Mouse (Mus musculus) kidney, postnatal 25 days (tissue): Measurements from ENCODE around the gene Uhrf1.
A peak's percentile ranks its signal among the peaks of the same experiment; 100 is the strongest.

Experiments used
- DNase-seq, 2 experiments: peaks; one replicate each; pipeline ENCODE4 v3.0.0; 2021; ENCODE audit warnings: mixed read lengths in 2 of 2

Gene Uhrf1

DNA sequence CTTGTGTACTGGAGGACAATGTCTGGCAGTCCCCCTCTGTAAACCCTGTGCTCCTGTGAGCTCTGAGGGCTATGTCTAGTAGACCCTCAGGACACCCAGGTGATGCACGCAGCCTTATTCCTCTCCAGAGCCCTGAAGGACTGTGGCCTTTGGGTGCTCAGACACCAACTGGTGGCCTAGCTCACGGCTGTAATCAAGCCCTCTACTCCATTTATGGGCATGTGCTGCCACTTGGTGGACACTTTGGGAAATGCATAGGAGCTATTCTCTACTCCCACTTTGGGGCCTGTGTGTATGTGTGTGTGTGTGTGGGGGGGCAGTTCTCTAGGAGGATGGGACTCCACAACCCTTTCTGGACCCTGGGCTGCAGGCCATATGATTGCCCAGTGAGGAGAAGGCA, 47.6 kb downstream of the Uhrf1 start:
- peak; percentile 73 to 91 for DNase-seq

DNA sequence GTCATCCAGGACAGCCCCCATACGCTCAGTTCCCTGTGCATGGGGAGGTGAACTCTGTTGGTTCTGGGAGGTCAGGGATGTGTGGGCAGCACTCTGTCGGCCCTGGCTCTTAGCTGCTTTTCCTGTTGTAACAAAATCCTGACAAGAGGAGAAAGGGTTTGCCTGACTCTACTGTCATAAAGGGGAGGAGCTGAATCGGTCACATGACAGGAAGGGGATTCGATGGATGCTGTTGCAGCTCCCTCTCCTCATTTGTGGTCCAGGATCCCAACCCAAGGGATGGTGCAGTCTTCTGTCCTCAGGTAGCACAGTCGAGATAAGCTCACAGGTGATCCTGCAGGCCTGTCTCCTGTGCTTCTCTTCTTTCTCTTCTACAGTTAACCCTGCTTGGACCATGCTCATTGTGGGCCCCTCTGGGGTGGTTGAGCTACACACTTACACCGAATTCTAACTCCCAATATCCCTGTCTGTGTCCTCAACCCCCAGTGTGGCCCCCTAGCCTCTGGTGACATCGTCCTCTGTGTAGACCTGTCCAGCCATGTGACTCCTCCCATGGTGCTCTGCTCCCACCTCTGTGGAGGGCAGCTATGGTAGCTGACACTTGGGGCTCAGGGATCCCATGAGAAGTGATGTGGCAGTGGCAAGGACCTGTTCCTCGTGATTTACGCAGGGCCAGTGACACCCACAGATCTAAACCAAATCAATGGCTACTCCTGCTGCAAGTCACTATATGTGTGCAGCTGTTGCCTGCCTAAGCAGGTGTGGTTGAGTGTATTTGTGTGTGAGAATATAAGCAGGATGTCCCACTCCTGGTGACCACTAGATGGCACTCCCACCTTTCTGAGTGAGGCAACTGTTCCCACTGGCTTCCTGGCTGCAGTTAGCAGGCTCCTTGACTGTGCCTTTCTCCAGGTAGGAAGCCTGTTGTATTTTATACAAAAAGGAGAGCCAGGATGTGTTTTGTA, 54.1 kb downstream of the Uhrf1 start:
- peak; percentile 68 to 80 for DNase-seq

DNA sequence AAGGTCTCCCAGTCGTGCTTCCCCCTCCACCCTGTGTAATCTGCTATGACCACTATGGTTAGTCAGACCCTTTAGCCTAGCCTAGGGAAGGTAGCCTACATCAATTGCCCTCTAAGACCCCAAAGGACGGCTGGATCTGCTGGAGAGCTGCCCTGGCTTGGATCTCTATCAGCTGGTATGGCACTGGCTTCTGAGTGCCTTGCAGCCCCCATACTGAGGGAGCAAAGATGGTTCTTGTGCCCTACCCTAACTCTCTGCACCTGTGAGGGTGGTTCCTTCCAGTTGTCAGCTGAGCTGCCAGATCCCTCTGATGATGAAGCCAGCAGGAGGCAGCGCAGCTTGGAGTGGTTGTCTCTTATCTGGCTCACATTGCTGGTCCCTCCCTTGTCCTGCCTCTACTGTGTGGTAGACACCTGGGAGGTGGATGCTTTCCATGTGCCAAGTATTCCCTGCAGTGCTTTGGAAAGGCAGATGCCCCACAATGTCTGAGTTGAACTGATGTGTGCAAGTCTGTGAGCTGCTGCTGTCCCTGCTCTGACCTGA, 56.1 kb downstream of the Uhrf1 start:
- no peak for DNase-seq

DNA sequence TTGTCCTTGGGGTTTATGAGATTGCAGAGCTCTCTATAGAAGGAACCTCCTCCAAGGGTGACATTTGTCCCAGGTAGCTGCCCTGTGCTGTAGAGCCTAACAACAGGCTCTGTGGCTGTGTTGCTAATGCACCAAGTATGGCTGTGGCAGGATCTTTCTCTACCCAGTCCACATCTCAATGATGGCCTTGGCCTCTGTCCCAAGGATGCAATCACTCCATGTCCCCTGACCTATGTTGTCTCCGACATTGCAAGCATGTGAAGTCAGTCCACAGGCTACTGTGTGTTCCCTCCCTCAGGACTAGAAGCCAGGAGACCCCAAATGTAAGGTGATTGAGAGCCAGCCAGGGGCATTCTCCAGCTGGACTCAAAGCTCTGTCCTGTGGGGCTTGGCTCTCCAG, 56.7 kb downstream of the Uhrf1 start:
- DNase-seq: no peak

DNA sequence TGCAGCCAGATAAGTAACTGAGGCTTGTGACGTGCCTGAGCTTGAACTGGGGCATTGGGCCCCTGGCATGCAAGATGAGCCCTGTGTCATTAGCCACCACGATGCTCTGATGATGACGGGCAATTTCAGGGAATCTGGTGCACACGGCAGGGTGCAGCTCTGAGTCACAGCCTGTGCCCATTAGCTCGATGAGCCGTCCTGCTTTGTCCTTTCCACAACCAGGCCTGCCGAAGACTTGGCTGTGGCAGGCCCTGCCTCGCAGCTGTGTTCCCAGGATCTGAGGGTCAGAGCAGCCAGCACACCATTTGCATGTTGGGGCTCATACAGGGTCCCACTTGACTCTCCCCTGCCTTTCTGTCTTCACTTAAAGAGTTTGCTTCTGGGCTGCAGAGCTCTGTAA, 57.3 kb downstream of the Uhrf1 start:
- no peak for DNase-seq

DNA sequence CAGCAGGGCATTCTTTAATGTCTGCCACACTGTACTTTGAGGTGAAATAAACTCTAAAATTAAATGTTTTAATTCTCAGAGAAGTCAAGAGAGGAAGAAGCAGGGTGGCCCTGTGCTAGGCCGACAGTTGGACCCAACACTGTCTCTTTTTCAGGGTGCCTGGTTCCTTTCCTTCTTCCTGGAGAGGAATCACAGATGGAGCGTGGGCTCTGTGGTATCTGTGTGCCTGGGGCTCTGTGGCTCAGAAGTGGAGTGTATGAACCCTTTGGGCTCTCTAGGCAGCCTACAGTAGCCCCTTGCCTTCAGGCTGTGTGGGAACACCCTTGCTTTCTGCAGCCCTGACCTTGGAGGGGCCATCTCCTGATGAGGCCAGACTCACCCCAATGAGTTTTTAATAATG, 58.4 kb downstream of the Uhrf1 start:
- DNase-seq: no peak

DNA sequence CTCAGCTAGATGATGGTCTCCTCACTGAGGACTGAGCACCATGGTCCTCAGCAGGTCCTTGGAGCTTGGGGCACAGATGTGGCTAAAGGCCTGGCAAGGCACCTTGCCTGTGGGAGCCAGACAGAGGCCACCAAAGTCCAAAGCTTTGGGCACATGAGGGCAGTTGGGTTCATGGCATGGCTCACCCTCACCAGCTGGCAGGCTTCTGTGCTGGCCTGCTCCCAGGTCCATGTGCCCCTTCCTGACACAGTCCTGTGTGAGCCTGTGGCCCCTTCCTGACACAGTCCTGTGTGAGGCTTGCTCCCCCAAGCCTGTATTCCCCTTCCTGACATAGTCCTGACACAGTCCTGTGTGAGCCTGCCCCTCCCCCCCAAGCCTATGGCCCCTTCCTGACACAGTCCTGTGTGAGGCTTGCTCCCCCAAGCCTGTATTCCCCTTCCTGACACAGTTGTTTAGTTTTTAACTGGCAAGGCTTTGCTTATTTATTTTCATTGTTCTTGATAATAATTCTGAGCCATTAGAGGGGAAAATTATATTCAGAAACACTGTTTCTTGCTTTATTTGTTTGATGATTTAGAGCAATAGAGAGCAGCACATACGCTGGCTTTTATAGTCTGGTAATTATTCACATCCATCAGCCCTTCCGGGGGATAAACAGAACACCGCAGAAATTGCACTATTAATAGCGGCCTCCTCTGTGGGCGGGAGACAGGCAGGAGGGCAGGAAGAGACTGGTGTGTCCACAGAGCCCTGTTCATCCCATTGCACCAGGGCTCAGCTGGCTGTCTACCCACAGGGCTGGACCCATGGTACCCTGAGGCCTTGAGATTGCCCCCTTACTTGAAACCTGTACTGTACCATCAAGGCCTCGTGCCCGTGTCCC, 62.9 kb downstream of the Uhrf1 start:
- DNase-seq: no peak

DNA sequence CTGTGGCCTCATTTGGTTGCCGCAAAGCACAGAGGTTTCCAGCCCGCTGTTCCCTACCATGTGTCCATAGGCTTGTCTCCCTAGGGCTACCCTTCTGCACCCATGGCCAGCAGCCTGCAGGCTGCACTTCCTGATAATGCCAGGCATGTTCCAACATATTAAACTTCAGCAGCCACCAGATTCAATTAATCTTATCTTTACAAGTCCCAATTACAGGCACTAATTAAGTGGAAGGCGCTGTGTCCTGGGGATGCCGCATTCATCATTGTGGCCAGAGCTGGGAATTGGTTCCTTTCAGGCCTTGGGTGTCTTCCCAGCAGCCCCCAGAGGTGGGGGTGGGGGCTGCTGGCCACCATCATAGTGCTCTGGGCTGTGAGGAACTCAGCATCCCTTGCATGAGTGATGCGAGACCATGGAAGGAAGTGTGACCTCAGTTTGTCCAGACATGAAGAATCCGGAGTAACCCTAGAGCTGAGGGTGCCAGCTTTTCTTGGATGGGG, 65.2 kb downstream of the Uhrf1 start:
- DNase-seq: no peak

DNA sequence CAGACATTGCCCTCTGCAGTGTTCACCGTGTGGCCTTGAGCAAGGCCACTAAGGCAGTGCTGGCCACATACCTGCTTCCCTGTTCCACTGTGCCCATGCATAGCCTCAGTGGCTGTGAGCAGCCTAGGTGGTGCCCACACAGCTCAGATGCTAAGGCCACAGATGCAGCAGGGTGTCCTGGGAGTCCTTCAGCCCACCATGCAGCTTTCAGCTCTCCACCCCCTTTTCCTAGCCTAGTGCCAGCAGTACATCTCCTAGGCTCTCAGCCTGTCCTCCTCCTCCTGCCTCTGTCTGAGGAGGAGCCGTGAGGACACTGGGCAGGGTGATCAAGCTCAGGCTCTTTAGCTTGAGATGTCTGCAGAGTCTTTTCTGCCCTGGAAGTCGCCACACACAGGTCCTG, 67.0 kb downstream of the Uhrf1 start:
- DNase-seq: no peak

DNA sequence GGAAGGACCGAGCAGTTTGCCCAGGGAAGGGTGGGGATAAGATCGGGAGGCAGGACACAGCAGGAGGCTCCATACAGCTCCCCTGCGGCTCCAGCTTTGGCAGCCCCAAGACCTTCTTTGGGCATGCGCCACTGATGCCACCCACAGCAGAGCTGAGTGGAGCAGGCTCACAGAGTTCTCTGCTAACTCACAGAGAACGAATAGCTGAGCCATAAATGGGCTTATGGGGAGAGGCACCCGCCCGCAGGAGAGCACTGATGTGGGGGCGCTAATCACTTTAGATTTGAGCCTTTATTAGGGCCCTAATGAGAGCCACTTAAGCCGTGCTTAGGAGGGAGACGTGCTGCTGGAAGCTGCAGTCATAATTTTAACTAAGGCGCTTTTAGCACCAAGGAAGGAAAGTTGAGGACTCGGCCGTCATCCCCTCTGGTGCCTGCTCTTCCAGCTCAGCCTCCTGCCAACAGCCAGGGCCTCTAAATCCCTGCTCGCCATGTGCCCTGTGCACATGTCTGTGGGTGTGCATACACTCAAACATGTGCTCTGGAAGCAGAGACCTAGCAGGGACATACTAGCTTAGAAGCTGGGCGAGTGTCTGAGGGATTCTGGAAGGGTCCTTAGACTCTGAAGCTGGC, 68.0 kb downstream of the Uhrf1 start:
- DNase-seq: no peak

DNA sequence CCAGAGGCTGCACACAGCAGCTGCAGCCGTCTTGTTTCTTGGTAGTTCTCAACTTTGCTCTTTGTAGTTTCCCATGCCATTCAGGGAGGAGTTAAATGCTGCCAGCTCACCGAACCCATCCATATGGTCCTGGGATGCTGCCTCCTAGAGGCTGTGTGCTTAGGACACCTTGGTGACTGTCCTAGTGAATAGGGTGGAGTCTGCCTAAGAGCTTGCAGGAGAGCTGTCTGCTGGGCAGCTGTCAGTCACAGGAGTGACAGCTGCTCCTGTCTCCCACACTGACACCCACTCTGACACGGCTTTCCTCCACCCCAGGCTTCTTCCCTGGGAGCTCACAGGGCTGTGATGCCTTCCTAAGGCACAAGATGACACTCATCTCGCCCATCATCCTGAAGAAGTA, 69.0 kb downstream of the Uhrf1 start:
- no peak for DNase-seq
